Comparison of ENCODE assay signal across 8 mouse cellular contexts in the genomic region with DNA sequence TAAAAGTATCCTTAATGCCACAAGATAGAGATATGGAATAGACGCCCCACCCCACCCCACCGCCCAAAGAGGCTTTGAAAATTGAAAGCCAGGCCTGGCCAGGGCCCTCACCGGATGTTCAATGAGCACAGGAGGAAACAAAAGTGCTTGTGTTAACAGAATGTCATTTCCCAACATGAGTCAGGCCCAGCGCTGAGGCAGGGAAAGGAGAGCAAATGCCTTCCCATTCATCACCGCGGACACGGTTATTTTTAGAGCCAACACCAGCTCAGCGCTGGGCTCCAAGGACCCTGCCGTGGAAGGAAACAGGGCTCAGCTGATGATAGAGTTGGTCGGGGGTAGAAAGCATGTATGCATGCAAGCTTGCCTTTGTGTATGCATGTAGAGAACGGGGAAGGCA. TPM values are rescaled to one million over a fixed set of nuclear protein-coding genes. Genes with fewer than 3 reads are reported as not detected.
DNase-seq lines count a peak whose midpoint lies in the region; ATAC-seq and TF ChIP-seq lines count a peak whose summit lies in the region.

No protein-coding gene starts in this region.

- no peak overlapping the region for H3K4me3 ChIP-seq in forebrain, postnatal 0 days (ENCODE audit: low read depth, low read length)

- no peaks in the 10 kb centered on the region for H3K4me1 ChIP-seq in forebrain, postnatal 0 days (ENCODE audit: insufficient read depth)

- TF ChIP-seq CTCF in forebrain, postnatal 0 days (IDR thresholded peaks at IDR 0.05; ENCODE audit: low read depth): no peak

- DNase-seq in spleen, adult 18-20 months: peak; percentile 15 to 29
- DNase-seq in spleen, postnatal 14 days (ENCODE audit: low spot score in 2 of 2): no peak
- peak; percentile 29 for DNase-seq in heart, postnatal 25 days (ENCODE audit: low spot score)
- peak; percentile 51 to 68 for DNase-seq in kidney, postnatal 25 days
- DNase-seq in naive thymus-derived CD4-positive, alpha-beta T cell, adult 2 months (ENCODE audit: low read depth): peak; percentile 37
- no peak for DNase-seq in cerebellum, adult 11-12 months
- no peak for DNase-seq in forebrain, postnatal 0 days

- 62% methylated on average over 11 of the region's 11 CpGs for WGBS in forebrain, postnatal 0 days

- no peak overlapping the region for H3K4me2 ChIP-seq in forebrain, postnatal 0 days (ENCODE audit: low read depth)

- no peak overlapping the region for H3K9ac ChIP-seq in forebrain, postnatal 0 days

- ATAC-seq in common myeloid progenitor, adult 5-6 weeks (replicated peaks; ENCODE audit: low read depth, poor library complexity, severe bottlenecking): peak; percentile 58
- ATAC-seq in forebrain, postnatal 0 days: no peak

- H3K27ac ChIP-seq in forebrain, postnatal 0 days (ENCODE audit: low read depth, low read length): no peak overlapping the region

- H3K27me3 ChIP-seq in forebrain, postnatal 0 days (ENCODE audit: insufficient read depth, low read length): no peaks in the 10 kb centered on the region

- no peaks in the 10 kb centered on the region for H3K36me3 ChIP-seq in forebrain, postnatal 0 days (ENCODE audit: insufficient read depth)

- intact Hi-C loops in heart, postnatal 25 days (cut with DNase I): loop anchor here (5.0 kb wide), 3 partner anchors 40 to 150 kb away; partner anchors contain the start of genes Lbh and Lclat1

- no peaks in the 10 kb centered on the region for H3K9me3 ChIP-seq in forebrain, postnatal 0 days (ENCODE audit: low read length)

RNA-seq across cellular contexts. Expression of gene Lclat1, which starts 40.4 kb away (rescaled TPM):
- 5.7 and 11.1 TPM in 2 replicates for total RNA-seq in common myeloid progenitor, adult 5-6 weeks (2017)
- 100 to 1,000 TPM; 107 to 116 TPM for total RNA-seq in heart, postnatal 25 days (2021)
- total RNA-seq in forebrain, postnatal 0 days (2014; rRNA removed): 23.9 and 28.4 TPM in 2 replicates
- 8.1 and 11.9 TPM in 2 replicates for polyA plus RNA-seq in forebrain, postnatal 0 days (2015; fragmentation: Nextera tagmentation; extraction: Ambion mirVana)

Comparison
In these comparisons a context has a peak if more than half of its experiments do, and no peak if none do; other contexts are left out.
1. DNase-seq: peak in spleen, adult 18-20 months (2 of 2), heart, postnatal 25 days (single experiment), kidney, postnatal 25 days (2 of 2) and naive thymus-derived CD4-positive, alpha-beta T cell, adult 2 months (single experiment); none in spleen, postnatal 14 days (0 of 2), cerebellum, adult 11-12 months (single experiment) and forebrain, postnatal 0 days (single experiment).